Mouse (Mus musculus): ENCODE measurements at regions not wholly inside any gene's neighbourhood (a gene's known extent, or its start where the extent isn't known, plus 50 kb on each side); places are given as distances from the start of the nearest gene placed in this dataset.

- Histone ChIP-seq H3K27me3 (ENCODE audit: control insufficient read depth in 1 of 2, insufficient read depth in 2 of 2, low read length in 2 of 2) (no peaks in the 10 kb centered on the region), H3K79me2 (ENCODE audit: control insufficient read depth, insufficient read depth, low read length, poor library complexity) (no peaks in the 10 kb centered on the region), H3K27ac (ENCODE audit: control insufficient read depth, low read depth, low read length) (no peak overlapping the region), H3K4me3 (ENCODE audit: control insufficient read depth in 1 of 2, insufficient read depth in 1 of 2, low read depth in 2 of 2, low read length in 2 of 2) (no peak overlapping the region), H3K9ac (ENCODE audit: control insufficient read depth, low read depth, low read length, poor library complexity, severe bottlenecking) (no peak overlapping the region), H3K9me3 (replicated peaks; ENCODE audit: insufficient read depth, low read length) (no peaks in the 10 kb centered on the region), H3K36me3 (ENCODE audit: control insufficient read depth in 1 of 2, insufficient read depth in 2 of 2, low read length in 2 of 2) (no peaks in the 10 kb centered on the region), H3K4me1 (ENCODE audit: control insufficient read depth in 1 of 2, insufficient read depth in 2 of 2, low read length in 2 of 2) (no peaks in the 10 kb centered on the region)
- no peak for DNase-seq (ENCODE audit: low read depth, low spot score)
- TF ChIP-seq E2F4 (IDR thresholded peaks at IDR 0.05; ENCODE audit: borderline replicate concordance, low read depth, low read length), result no peak
- no peak for TF ChIP-seq MAFK (IDR thresholded peaks at IDR 0.05; ENCODE audit: borderline replicate concordance, low read depth, low read length)
- no peak for TF ChIP-seq POLR2AphosphoS2 (IDR thresholded peaks at IDR 0.05; ENCODE audit: low read length)
- TF ChIP-seq USF2 (IDR thresholded peaks at IDR 0.05; ENCODE audit: borderline replicate concordance in 1 of 2, insufficient read depth in 1 of 2, low read depth in 1 of 2, low read length in 2 of 2), result no peak
- TF ChIP-seq CHD1 (IDR thresholded peaks at IDR 0.05; ENCODE audit: low read depth, low read length), result no peak
- no peak for TF ChIP-seq CHD2 (IDR thresholded peaks at IDR 0.05; ENCODE audit: low read length)
- no peak for TF ChIP-seq MYB (IDR thresholded peaks at IDR 0.05; ENCODE audit: low read depth, low read length)
- TF ChIP-seq CTCF (IDR thresholded peaks at IDR 0.05 in 2 of 3, conservative IDR thresholded peaks at IDR 0.05 in 1 of 3; ENCODE audit: control insufficient read depth in 1 of 3, insufficient read depth in 1 of 3, low read depth in 2 of 3, low read length in 3 of 3, poor library complexity in 1 of 3, severe bottlenecking in 1 of 3), result no peak
- TF ChIP-seq RAD21 (IDR thresholded peaks at IDR 0.05; ENCODE audit: low read depth, low read length), result no peak
- TF ChIP-seq ZC3H11A (IDR thresholded peaks at IDR 0.05; ENCODE audit: low read depth, low read length), result no peak
These were observed 253.9 kb downstream of the Smarca1 start for GRCm38 (mm10) chrX:47638831-47639316.

GRCm38 (mm10) chrX:47622881-47623613 lies 269.7 kb downstream of the Smarca1 start:
- TF ChIP-seq E2F4 (IDR thresholded peaks at IDR 0.05; ENCODE audit: borderline replicate concordance, low read depth, low read length) (no peak), MAX (IDR thresholded peaks at IDR 0.05; ENCODE audit: low read length) (no peak), MXI1 (IDR thresholded peaks at IDR 0.05; ENCODE audit: low read depth, low read length) (no peak), KAT2A (conservative IDR thresholded peaks at IDR 0.05; ENCODE audit: low read depth, low read length) (no peak), ELF1 (IDR thresholded peaks at IDR 0.05; ENCODE audit: low read depth, low read length) (no peak), ETS1 (IDR thresholded peaks at IDR 0.05; ENCODE audit: low read depth, low read length) (no peak), USF1 (IDR thresholded peaks at IDR 0.05; ENCODE audit: low read depth, low read length) (no peak), HCFC1 (IDR thresholded peaks at IDR 0.05; ENCODE audit: low read depth, low read length) (no peak), SIN3A (IDR thresholded peaks at IDR 0.05; ENCODE audit: low read length) (no peak), EP300 (IDR thresholded peaks at IDR 0.05; ENCODE audit: low read depth in 1 of 2, low read length in 2 of 2) (no peak), UBTF (IDR thresholded peaks at IDR 0.05; ENCODE audit: borderline replicate concordance, insufficient read depth, low read depth, low read length) (no peak), ZNF384 (IDR thresholded peaks at IDR 0.05; ENCODE audit: low read depth, low read length) (no peak), BHLHE40 (IDR thresholded peaks at IDR 0.05; ENCODE audit: borderline replicate concordance, low read depth, low read length) (no peak), TAL1 (IDR thresholded peaks at IDR 0.05; ENCODE audit: low read length) (no peak), MYB (IDR thresholded peaks at IDR 0.05; ENCODE audit: low read depth, low read length) (no peak), USF2 (IDR thresholded peaks at IDR 0.05; ENCODE audit: borderline replicate concordance in 1 of 2, insufficient read depth in 1 of 2, low read depth in 1 of 2, low read length in 2 of 2) (no peak)
- DNase-seq (ENCODE audit: low read depth, low spot score), result no peak

More at GRCm38 (mm10) chrX:47622881-47623613, 269.7 kb downstream of the Smarca1 start:
- Histone ChIP-seq H3K4me1 (ENCODE audit: control insufficient read depth in 1 of 2, insufficient read depth in 2 of 2, low read length in 2 of 2) (no peaks in the 10 kb centered on the region), H3K27ac (ENCODE audit: control insufficient read depth, low read depth, low read length) (no peak overlapping the region), H3K4me3 (ENCODE audit: control insufficient read depth in 1 of 2, insufficient read depth in 1 of 2, low read depth in 2 of 2, low read length in 2 of 2) (no peak overlapping the region), H3K9ac (ENCODE audit: control insufficient read depth, low read depth, low read length, poor library complexity, severe bottlenecking) (no peak overlapping the region), H3K27me3 (ENCODE audit: control insufficient read depth in 1 of 2, insufficient read depth in 2 of 2, low read length in 2 of 2) (no peaks in the 10 kb centered on the region), H3K79me2 (ENCODE audit: control insufficient read depth, insufficient read depth, low read length, poor library complexity) (no peaks in the 10 kb centered on the region), H3K9me3 (replicated peaks; ENCODE audit: insufficient read depth, low read length) (no peaks in the 10 kb centered on the region), H3K36me3 (ENCODE audit: control insufficient read depth in 1 of 2, insufficient read depth in 2 of 2, low read length in 2 of 2) (no peaks in the 10 kb centered on the region)
